27 mouse cellular contexts compared by ENCODE assay signal in genomic region chr9:120843753-120844152, GRCm38 (mm10).
A peak's percentile ranks its signal among the peaks of the same experiment; 100 is the strongest.
DNase-seq lines count a peak whose midpoint lies in the region; ATAC-seq and TF ChIP-seq lines count a peak whose summit lies in the region.
"Had no signal": no experiment of that assay in that cellular context is flagged by ENCODE, and none has a peak within 500 bp of the region (broad histone marks: within the 10 kb centered on the region; RNA-seq: fewer than 3 reads in every experiment).

No protein-coding gene starts in this region.

- H3K9me3 ChIP-seq in lung, postnatal 0 days (ENCODE audit: low read length), result no peaks in the 10 kb centered on the region
- H3K9me3 ChIP-seq: forebrain, embryonic 12.5 days; forebrain, embryonic 15.5 days; G1E; heart, embryonic 12.5 days; heart, embryonic 15.5 days; hindbrain, embryonic 10.5 days; hindbrain, embryonic 13.5 days; intestine, embryonic 15.5 days had no signal

- no peaks in the 10 kb centered on the region for H3K4me1 ChIP-seq in lung, postnatal 0 days (ENCODE audit: insufficient read depth, low read depth, low read length)
- H3K4me1 ChIP-seq: forebrain, embryonic 12.5 days; forebrain, embryonic 15.5 days; hindbrain, embryonic 13.5 days; intestine, embryonic 15.5 days had no signal

- no peak overlapping the region for H3K27ac ChIP-seq in lung, postnatal 0 days (ENCODE audit: low read length)
- H3K27ac ChIP-seq: forebrain, embryonic 12.5 days; forebrain, embryonic 15.5 days; heart, embryonic 15.5 days; hindbrain, embryonic 10.5 days; hindbrain, embryonic 13.5 days; intestine, embryonic 15.5 days had no signal

- no peak overlapping the region for H3K4me3 ChIP-seq in lung, postnatal 0 days (ENCODE audit: low read depth, low read length)
- H3K4me3 ChIP-seq: forebrain, embryonic 12.5 days; forebrain, embryonic 15.5 days; heart, embryonic 12.5 days; heart, embryonic 15.5 days; hindbrain, embryonic 10.5 days; hindbrain, embryonic 13.5 days; intestine, embryonic 15.5 days had no signal

- no peak for TF ChIP-seq EP300 in lung, postnatal 0 days (IDR thresholded peaks at IDR 0.05)

- no peak for ATAC-seq in lung, postnatal 0 days
- ATAC-seq: forebrain, embryonic 15.5 days; hindbrain, embryonic 16.5 days; intestine, embryonic 15.5 days had no signal

- H3K27me3 ChIP-seq in lung, postnatal 0 days (replicated peaks; ENCODE audit: insufficient read depth, low read length), result no peaks in the 10 kb centered on the region
- H3K27me3 ChIP-seq: CH12.LX; forebrain, embryonic 12.5 days; forebrain, embryonic 15.5 days; heart, embryonic 12.5 days; heart, embryonic 15.5 days; hindbrain, embryonic 13.5 days; intestine, embryonic 15.5 days had no signal

- no peaks in the 10 kb centered on the region for H3K36me3 ChIP-seq in lung, postnatal 0 days (ENCODE audit: insufficient read depth, low read length)
- H3K36me3 ChIP-seq: forebrain, embryonic 12.5 days; forebrain, embryonic 15.5 days; G1E; heart, embryonic 12.5 days; heart, embryonic 15.5 days; hindbrain, embryonic 10.5 days; hindbrain, embryonic 13.5 days; intestine, embryonic 15.5 days had no signal

- no peak overlapping the region for H3K4me2 ChIP-seq in lung, postnatal 0 days (replicated peaks; ENCODE audit: low read depth, low read length)
- H3K4me2 ChIP-seq: forebrain, embryonic 12.5 days; forebrain, embryonic 15.5 days; heart, embryonic 12.5 days; heart, embryonic 15.5 days; hindbrain, embryonic 13.5 days; intestine, embryonic 15.5 days had no signal

- no peak for TF ChIP-seq CTCF in lung, postnatal 0 days (IDR thresholded peaks at IDR 0.05)

- no peak overlapping the region for H3K9ac ChIP-seq in lung, postnatal 0 days (replicated peaks; ENCODE audit: low read depth)
- H3K9ac ChIP-seq: forebrain, embryonic 12.5 days; forebrain, embryonic 15.5 days; heart, embryonic 12.5 days; heart, embryonic 15.5 days; hindbrain, embryonic 13.5 days; intestine, embryonic 15.5 days had no signal

- WGBS in lung, postnatal 0 days, result 76% methylated on average over 8 of the region's 8 CpGs

- DNase-seq in testis, postnatal 14 days (ENCODE audit: low spot score), result peak; percentile 12
- no peak for DNase-seq in testis, postnatal 10 days (ENCODE audit: low spot score)
- DNase-seq in Muller cell, postnatal 12 days (ENCODE audit: inconsistent ontology term), result peak; percentile 11
- DNase-seq in fibroblast of lung, adult 2 months (ENCODE audit: low read depth), result peak; percentile 53
- DNase-seq in lung, postnatal 0 days (ENCODE audit: low spot score), result no peak
- DNase-seq in kidney, postnatal 25 days, result no peak
- no peak for DNase-seq in left cerebral cortex, adult 18-20 months (ENCODE audit: low spot score in 2 of 2)
- DNase-seq: adrenal gland, postnatal 10 days; adrenal gland, postnatal 36 days; cerebellum, adult 18-20 months; cerebellum, adult 9-10 months; cerebellum, postnatal 14 days; gastrocnemius, postnatal 10 days; gastrocnemius, postnatal 36 days; heart, adult 11 months; heart, postnatal 10 days; heart, postnatal 36 days had no signal

Comparison
In these comparisons a context has a peak if more than half of its experiments do, and no peak if none do; other contexts are left out.
1. DNase-seq: peak in testis, postnatal 14 days (single experiment), Muller cell, postnatal 12 days (single experiment) and fibroblast of lung, adult 2 months (single experiment); none in testis, postnatal 10 days (single experiment), lung, postnatal 0 days (single experiment), kidney, postnatal 25 days (0 of 2) and left cerebral cortex, adult 18-20 months (0 of 2).